Mouse (Mus musculus) right cerebral cortex, adult 2 months (tissue): ENCODE results near the gene Olfr1368.
A peak's percentile ranks its signal among the peaks of the same experiment; 100 is the strongest.
"Not testable (repeated sequence)": the region's sequence is repeated elsewhere in the genome, so short reads cannot be mapped to it uniquely, and the experiment has no call there.

Experiments
- DNase-seq, 2 experiments: peaks; one replicate each; pipeline ENCODE4 v3.0.0; 2021 to 2022; ENCODE audit warnings: low spot score in 2 of 2

The Olfr1368 gene

DNA sequence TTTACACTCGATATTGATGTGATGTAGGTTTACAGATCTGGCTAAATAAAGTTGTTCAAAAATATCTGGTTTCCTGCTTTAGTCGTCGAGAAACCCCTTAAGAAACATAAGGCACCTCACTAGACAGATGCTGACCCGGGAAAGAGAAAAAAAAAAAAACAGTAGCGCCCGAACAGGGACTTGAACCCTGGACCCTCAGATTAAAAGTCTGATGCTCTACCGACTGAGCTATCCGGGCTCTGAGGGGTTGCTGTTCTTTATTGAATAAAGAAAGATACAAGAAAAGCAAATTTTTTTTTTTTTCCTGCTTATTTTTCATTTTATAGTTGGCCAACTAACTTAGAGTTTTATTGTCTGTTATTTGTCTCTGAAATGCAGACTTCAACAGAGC is 22.2 kb upstream of the Olfr1368 start:
- DNase-seq = no peak

DNA sequence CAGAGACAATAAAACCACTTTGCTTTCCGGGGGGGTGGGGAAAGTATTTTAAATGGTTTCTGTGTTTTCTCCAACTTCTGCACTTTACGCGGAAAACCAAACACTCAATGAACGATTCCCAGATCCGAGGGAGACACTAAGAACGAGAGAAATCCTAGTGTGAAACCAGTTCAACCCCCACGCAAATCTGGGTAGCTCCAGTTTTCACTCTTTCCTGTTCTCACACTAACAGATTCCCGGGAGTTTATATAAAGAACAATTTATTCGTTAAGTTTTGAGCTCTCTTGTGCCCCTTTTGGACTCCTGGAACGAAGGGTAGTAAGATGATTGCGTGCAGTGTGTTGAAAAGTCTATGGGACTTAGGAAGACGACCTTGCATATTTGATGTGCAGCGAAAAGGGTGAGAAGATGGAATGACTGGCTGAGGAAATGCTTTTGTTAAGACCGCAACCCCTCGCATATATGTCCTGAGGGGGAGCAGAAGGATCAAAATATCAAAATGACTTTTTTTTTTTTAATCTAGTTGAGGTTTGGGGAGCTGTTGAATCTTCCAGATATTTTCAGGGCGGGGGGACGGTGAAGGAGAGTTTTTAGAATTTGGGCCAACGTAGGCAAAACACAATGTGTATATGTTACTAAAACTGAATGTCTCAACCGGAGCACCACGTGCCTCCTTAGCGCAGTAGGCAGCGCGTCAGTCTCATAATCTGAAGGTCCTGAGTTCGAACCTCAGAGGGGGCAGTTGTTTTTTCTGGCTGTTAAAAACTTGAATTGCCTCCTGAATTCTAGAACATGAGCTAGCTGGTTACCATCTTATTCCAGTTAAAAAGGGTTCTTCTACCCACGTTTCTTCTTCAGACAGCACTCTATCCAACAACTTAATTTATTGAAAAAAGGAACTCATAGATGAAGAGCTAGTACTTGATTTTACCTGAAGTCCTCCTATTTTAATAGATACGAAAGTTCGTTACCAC is 21.6 kb upstream of the Olfr1368 start:
- DNase-seq = peak; percentile 91 to 93

DNA sequence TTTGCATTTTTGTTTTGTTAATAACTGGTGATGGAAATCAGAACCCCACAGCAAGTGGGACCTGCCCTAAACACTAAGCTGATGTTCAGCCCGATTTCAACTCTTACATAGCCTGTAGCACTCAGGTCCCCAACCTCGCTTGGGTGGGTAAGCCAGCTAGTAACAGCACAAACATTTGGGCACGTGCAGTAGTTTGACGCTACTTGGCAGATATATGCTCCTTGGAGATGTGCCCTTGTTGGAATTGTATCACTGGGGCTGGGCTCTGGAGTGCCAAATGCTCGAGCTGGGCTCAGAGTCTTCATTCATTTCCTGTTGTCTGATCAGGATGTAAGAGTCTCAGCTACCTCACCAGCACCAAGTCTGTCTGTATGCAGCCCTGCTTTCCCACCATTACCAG is 16.9 kb upstream of the Olfr1368 start:
- no peak for DNase-seq

DNA sequence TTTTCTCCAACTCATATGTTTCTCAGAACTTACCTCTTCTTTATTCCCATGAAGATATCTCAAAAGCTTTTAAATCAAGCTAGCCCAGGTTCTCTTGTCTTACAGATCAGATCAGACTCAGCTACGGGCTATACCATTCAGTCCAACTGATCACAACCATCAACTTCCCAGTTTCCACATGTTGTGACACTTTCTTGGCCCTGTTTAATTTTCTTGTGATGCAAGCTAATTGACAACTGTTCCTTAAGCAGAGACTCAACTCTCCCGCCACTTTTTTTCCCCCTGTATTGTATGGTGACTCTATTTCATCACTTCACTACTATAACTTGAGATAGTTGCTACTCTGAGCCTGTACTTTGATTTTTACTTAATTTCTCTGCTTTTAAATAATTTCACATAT is 15.9 kb upstream of the Olfr1368 start:
- no peak for DNase-seq

DNA sequence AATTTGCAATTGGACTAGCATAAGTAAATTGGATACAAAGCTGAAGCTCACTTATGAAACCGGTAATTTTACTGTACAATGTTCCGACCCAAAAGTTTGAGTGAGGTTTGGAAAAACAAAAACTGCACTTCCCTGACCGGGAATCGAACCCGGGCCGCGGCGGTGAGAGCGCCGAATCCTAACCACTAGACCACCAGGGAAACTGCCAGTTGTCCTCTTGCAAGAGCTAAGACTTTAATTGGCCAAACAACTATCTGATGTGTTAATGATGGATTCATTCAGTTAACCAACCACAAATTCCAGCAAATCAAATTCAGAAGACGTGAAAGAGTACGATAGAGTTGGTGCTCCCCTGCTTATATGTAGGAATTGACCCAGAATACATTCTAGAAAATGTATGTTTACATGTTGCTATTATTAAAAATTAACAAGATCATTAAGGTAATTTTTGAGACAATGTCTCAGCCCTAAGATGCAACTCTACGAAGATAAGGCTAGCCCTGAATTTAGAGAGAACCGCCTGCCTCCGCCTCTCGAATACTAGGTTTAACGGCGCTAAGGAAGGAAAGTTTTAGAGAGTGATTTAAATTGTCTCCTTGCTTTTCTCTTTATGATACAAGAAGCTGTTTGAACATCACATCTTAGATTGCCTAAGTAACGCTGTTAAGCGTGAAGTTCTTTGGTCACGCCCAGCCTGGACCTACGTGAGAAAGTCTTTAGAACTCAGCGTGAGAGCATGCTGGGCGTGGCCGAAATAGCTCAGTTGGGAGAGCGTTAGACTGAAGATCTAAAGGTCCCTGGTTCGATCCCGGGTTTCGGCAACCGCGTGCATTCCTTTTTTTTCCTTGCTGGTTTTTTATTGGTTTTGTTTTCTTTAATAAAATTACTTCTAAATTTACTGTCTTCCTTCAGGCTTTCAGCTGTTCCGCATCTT is 15.3 kb upstream of the Olfr1368 start:
- DNase-seq = peak; percentile 96

DNA sequence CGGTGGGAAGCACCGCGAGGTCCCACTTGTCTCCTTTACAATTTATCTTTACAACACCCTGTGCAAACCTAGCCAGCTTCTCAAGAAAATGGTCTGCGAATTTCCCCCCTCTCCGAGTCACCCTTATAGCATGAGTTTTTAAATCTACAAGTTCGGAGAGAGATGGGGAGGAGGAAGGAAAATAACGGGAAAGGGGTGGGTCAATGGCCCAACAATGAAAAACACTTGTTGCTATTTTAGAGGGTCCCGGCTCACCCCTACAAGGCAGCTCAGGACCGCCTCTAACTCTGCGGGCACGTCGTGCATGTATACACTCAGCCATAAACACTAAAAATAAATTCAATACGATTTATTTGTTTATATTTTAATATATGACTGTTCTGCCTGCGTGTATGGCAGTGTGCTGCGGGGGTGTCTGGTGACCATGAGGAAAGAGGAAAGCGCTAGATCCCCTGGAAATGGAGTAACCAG is 14.4 kb upstream of the Olfr1368 start:
- DNase-seq = peak in 1 of 2 experiments; percentile 26

DNA sequence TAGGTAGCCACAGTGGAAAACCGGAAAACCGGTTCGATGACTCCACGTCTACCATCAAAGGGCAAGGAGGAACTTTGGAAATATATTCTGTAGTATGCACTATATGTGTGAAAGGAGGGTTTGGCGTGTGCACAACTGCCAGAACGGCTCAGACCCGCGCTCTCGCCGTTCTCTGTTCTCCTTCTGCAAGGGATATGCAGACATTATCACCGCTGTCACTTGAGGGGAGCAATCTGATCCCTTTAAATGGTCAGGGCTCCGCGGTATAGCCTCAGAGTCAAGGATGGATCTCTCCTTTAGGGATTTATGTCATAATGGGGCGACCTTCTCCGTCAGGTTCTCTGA is 13.8 kb upstream of the Olfr1368 start:
- peak in 1 of 2 experiments; percentile 40 for DNase-seq

DNA sequence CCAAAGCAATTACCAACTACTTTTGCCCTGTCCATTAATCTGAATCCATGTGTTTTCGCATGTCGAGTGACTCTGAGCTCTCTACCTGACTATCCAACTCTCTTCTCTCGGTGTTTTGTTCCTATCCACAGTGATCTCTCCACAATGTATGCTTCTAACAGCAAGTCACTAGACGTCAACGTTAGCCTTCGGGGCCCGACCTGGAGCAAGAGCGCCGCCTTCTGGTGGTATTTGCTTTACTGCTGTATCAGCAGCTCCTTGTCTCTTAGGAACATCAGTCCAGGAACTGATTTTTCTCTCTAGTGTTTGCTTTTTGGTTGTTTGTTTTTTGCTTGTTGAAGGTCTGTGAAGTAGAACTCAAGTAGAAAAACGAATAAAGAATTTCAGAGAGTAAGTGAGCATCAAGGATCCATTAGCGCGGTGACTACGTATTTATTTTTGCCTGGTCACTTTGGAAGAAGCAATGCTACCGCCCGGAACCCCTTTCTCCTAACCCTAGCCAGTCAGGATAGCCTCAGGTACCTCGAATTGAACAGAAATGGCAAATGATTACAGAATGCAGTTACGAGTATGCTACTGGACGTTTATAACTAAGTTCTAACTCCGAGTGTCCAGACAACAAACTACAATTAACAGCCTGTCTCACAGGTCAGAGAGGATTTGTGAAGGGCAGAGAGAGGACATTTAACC is 13.3 kb upstream of the Olfr1368 start:
- DNase-seq = peak; percentile 88 to 90

DNA sequence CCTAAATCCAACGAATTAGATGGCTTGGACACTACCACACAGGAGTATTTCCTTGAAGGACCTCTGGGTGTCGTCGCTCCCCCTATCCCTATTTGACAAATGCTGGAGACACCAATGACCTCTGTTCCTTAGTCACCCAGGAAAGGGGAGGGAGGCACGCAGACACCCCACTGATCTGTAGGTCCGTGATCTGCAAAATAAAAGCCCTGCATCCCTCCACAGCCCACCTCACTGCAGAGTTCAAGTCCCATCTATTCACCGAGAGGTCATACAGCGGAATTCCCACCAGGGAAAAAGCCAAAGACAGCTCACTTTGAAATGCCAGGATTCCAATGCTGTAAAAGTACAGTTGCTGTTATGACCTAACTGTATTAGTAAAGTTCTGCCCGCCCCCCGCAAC is 12.4 kb upstream of the Olfr1368 start:
- no peak for DNase-seq

DNA sequence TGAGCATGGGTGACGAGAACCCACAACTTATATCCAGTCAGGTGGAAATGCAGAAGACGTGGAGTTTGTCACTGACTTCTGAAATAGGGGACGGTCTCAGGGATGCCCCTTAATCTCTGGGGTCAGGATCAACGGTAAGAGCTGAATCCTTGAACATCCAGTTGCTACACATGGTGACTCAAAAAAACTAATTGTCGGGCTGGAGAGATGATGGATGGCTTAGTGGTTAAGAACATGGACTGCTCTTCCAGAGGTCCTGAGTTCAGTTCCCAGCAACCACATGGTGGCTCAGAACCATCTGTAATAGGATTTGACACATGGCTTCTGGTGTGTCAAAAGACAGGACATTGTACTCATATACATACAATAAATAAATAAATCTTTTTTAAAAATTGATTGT is 10.2 kb upstream of the Olfr1368 start:
- DNase-seq = no peak

DNA sequence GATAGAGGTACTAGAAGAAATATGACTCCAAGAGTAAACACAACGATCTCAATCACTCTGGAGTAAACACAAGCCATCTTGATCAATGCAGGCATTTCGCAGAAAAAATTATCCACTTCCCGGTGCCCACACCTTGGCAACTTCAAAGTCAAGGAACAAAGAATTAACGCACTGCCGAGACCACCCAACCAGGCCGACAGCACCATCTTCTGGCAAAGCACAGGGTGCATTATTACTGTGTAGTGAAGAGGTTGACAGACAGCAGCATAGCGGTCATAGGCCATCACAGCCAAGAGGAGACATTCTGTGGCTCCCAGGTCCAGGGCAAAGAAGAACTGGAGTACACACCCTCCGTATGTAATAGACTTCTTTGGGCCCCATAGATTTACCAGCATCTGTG is 3.2 kb downstream of the Olfr1368 start:
- no peak for DNase-seq

DNA sequence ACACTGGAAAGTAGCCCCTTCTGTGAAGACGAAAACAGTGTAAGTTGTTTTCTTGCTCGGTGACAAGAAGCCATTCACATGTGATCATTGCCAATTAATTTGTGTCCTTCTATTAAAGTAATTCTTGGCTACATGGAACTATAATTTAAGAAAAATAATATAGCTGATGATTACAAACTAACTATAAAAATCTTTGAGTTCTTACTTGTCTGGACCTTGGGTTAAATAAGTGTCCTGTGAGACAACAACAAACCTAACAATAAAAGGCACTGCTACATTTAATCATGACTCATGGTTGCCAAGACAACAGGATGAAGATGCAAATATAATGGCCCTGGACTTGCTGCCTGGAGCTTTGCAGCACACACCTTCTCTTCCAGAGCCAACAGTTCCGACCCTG is 16.3 kb downstream of the Olfr1368 start, which contains the start of gene Olfr263:
Gene Olfr263 (plus strand): TSS at position 301 of the 400 bp plus-strand sequence.
- not testable (repeated sequence) for DNase-seq

DNA sequence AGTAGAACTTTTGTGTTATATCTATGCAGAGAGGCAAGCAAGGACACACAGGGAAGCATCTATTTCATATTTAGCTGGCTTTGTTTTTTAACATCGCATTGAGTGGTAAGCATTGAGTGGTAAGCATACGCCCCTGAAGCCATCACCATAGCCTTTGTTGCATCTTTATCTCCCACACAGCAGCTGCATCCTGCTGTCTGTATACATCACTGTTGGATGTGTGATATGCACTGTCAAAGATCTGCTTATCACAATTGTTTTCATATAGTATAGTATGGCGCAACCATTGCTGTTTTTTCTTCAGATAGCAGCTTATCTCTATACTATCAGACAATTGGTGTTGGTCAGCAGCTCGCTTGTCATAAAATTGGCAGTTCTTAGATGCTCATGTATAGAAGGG is 31.5 kb downstream of the Olfr1368 start:
- DNase-seq = no peak

DNA sequence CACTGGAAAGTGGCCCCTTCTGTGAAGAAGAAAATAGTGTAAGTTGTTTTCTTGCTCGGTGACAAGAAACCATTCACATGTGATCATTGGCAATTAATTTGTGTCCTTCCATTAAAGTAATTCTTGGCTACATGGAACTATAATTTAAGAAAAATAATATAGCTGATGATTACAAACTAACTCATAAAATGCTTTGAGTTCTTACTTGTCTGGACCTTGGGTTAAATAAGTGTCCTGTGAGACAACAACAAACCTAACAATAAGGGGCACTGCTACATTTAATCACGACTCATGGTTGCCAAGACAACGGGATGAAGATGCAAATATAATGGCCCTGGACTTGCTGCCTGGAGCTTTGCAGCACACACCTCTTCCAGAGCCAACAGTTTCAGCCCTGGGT is 34.5 kb downstream of the Olfr1368 start, which contains the start of gene Olfr1369-ps1:
Gene Olfr1369-ps1 (plus strand): TSS at position 301 of the 400 bp plus-strand sequence.
- DNase-seq = not testable (repeated sequence)

DNA sequence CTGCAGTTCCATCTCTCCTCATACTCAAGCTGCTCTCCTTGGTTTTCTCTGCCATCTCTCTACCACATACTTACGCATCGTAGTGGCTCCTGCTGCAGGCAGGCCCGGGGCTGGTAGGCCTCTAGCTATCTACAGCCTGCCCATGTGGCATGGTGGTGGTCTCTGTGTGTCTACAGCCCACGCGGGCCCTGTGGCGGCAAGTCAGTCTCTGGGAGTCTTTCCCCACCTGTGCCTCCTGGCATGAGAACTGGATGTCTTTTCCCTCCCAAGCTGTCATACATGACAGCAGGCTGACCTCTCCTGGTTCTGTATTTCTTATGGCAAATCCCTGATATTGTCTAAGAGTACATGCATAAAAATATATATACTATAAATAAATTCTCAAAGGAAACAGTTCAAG is 35.2 kb downstream of the Olfr1368 start:
- no peak for DNase-seq

DNA sequence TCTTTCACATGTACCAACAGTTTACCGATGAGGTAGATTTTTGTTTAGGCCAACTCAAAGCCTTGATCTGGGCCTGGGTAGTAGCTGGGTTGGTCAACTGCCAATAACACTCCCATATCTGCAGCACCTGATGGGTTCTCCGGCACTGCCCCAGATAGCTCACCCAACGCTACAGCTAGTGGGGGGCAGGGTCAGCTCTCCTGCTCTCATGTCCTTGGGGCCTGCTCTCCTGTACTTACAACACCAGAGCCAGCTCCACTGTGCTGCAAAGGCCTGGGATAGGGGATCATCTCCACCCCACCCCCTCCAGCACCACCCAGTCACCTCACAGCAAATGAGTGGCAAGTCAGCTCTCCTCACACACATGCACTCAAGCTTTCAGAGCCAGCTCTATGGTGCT is 35.9 kb downstream of the Olfr1368 start:
- no peak for DNase-seq
